Mouse (Mus musculus) kidney, embryonic 14.5 days (tissue): ENCODE data around the gene Pygm. TPM values are rescaled to one million over a fixed set of nuclear protein-coding genes. Genes with fewer than 3 reads are reported as not detected.

Source experiments
- ATAC-seq: fragments of 200-750 bp; cut with Nextera tagmentation; 2 replicates; pipeline ENCODE4 v1.8.0; 2017; ENCODE audit warnings: moderate number of reproducible peaks, mild to moderate bottlenecking, moderate TSS enrichment, moderate library complexity; ENCODE audit not compliant: low FRiP score, low TSS enrichment
- H3K27ac ChIP-seq: fragments of 300-500 bp; sonication (generic); 2 replicates; pipeline ENCODE4 v1.5.1; 2014; ENCODE audit warnings: low read depth, mild to moderate bottlenecking, low read length, moderate library complexity, mixed read lengths
- H3K27me3 ChIP-seq: fragments of 300-500 bp; sonication (generic); 2 replicates; pipeline ENCODE4 v1.6.1; 2014; ENCODE audit warnings: mild to moderate bottlenecking, low read length; ENCODE audit not compliant: control insufficient read depth, insufficient read depth
- H3K36me3 ChIP-seq: fragments of 300-500 bp; sonication (generic); 2 replicates; pipeline ENCODE4 v1.6.1; 2014; ENCODE audit warnings: low read length, mixed read lengths; ENCODE audit not compliant: control insufficient read depth, insufficient read depth
- H3K4me1 ChIP-seq: fragments of 300-500 bp; sonication (generic); 2 replicates; pipeline ENCODE4 v1.6.1; 2014; ENCODE audit warnings: low read length, mixed read lengths; ENCODE audit not compliant: control insufficient read depth, insufficient read depth
- H3K4me2 ChIP-seq: fragments of 300-500 bp; sonication (generic); replicated peaks from 2 replicates; pipeline ENCODE4 v1.6.1; 2014; ENCODE audit warnings: low read depth, mild to moderate bottlenecking, low read length
- H3K4me3 ChIP-seq: fragments of 300-500 bp; sonication (generic); 2 replicates; pipeline ENCODE4 v1.5.1; 2014; ENCODE audit warnings: mild to moderate bottlenecking, low read length
- H3K9ac ChIP-seq: fragments of 300-500 bp; sonication (generic); 2 replicates; pipeline ENCODE4 v1.6.1; 2014; ENCODE audit warnings: low read depth, mild to moderate bottlenecking, low read length, moderate library complexity
- H3K9me3 ChIP-seq: fragments of 300-500 bp; sonication (generic); 2 replicates; pipeline ENCODE4 v1.6.1; 2016; ENCODE audit warnings: low read length; ENCODE audit not compliant: control insufficient read depth
- WGBS: fragments of 180-500 bp; shearing (Covaris S2); extraction: QIAGEN DNeasy Blood & Tissue Kit; methylation state at CpG from one replicate; pipeline ENCODE4 v1.1.7; 2014; 5-methylcytosine and 5-hydroxymethylcytosine counted together
- polyA plus RNA-seq: library from polyadenylated mRNA; unstranded; fragments of >200 nt; fragmentation: Nextera tagmentation; extraction: Ambion mirVana; gene quantifications from 2 replicates; pipeline ENCODE4 v1.2.1, GENCODE M21; 2014

The Pygm gene
- polyA plus RNA-seq, 1 experiment from 2014 or later = 16.4 TPM

GRCm38 (mm10) chr19:6388006-6388405 is 3.8 kb downstream of the Pygm start:
- H3K4me2 ChIP-seq = no peak overlapping the region
- no peaks in the 10 kb centered on the region for H3K27me3 ChIP-seq
- H3K4me1 ChIP-seq = peaks cover 43% of the 10 kb centered on the region
- no peak overlapping the region for H3K4me3 ChIP-seq
- no peaks in the 10 kb centered on the region; the same call in 1 of the 2 replicates for H3K36me3 ChIP-seq
- H3K9ac ChIP-seq = no peak overlapping the region
- H3K27ac ChIP-seq = no peak overlapping the region
- H3K9me3 ChIP-seq = no peaks in the 10 kb centered on the region
- no peak for ATAC-seq
- WGBS = 85% methylated on average over 13 of the region's 13 CpGs

GRCm38 (mm10) chr19:6389803-6390202 is 5.6 kb downstream of the Pygm start:
- Histone ChIP-seq H3K27ac (no peak overlapping the region), H3K9ac (peak overlapping the region; percentile 40; the same call in 1 of the 2 replicates), H3K4me2 (peak overlapping the region; percentile 53), H3K9me3 (no peaks in the 10 kb centered on the region), H3K4me1 (peaks cover 27% of the 10 kb centered on the region), H3K27me3 (no peaks in the 10 kb centered on the region), H3K36me3 (no peaks in the 10 kb centered on the region; the same call in 1 of the 2 replicates), H3K4me3 (peak overlapping the region; percentile 34)
- WGBS = 3% methylated on average over 16 of the region's 16 CpGs
- peak; percentile 36 for ATAC-seq

GRCm38 (mm10) chr19:6390251-6390650 is 6.1 kb downstream of the Pygm start:
- no peak for ATAC-seq

GRCm38 (mm10) chr19:6392743-6393393 is 8.7 kb downstream of the Pygm start:
- Histone ChIP-seq H3K9ac (no peak overlapping the region), H3K27me3 (no peaks in the 10 kb centered on the region), H3K4me3 (no peak overlapping the region), H3K4me2 (no peak overlapping the region), H3K36me3 (no peaks in the 10 kb centered on the region; the same call in 1 of the 2 replicates), H3K4me1 (peaks cover 17% of the 10 kb centered on the region), H3K9me3 (no peaks in the 10 kb centered on the region), H3K27ac (no peak overlapping the region)
- no peak for ATAC-seq
- 95% methylated on average over 14 of the region's 14 CpGs for WGBS

More at GRCm38 (mm10) chr19:6390251-6390650, 6.1 kb downstream of the Pygm start:
- Histone ChIP-seq H3K36me3 (no peaks in the 10 kb centered on the region; the same call in 1 of the 2 replicates), H3K27ac (no peak overlapping the region), H3K9me3 (no peaks in the 10 kb centered on the region), H3K4me3 (no peak overlapping the region), H3K27me3 (no peaks in the 10 kb centered on the region), H3K4me1 (peaks cover 27% of the 10 kb centered on the region), H3K4me2 (peak overlapping the region; percentile 53; the same call in 1 of the 2 replicates), H3K9ac (no peak overlapping the region)
- 44% methylated on average over 6 of the region's 6 CpGs for WGBS

- Histone ChIP-seq H3K4me1 (peaks cover 14% of the 10 kb centered on the region), H3K27me3 (no peaks in the 10 kb centered on the region), H3K4me3 (no peak overlapping the region), H3K4me2 (no peak overlapping the region), H3K27ac (no peak overlapping the region), H3K36me3 (no peaks in the 10 kb centered on the region; the same call in 1 of the 2 replicates), H3K9ac (no peak overlapping the region), H3K9me3 (no peaks in the 10 kb centered on the region)
- no peak for ATAC-seq
- WGBS = 90% methylated on average over 16 of the region's 16 CpGs
Measured at GRCm38 (mm10) chr19:6393637-6394036, 9.4 kb downstream of the Pygm start.

GRCm38 (mm10) chr19:6396237-6396636 is 12.0 kb downstream of the Pygm start:
- Histone ChIP-seq H3K4me1 (peaks cover 17% of the 10 kb centered on the region; the same call in 1 of the 2 replicates), H3K9ac (no peak overlapping the region), H3K27me3 (0 out of 2 replicates have a peak, but pooled peaks cover 2% of the 10 kb centered on the region), H3K4me3 (no peak overlapping the region), H3K27ac (no peak overlapping the region), H3K9me3 (no peaks in the 10 kb centered on the region), H3K4me2 (no peak overlapping the region), H3K36me3 (no peaks in the 10 kb centered on the region)
- 70% methylated on average over 5 of the region's 5 CpGs for WGBS
- ATAC-seq = no peak

- H3K27me3 ChIP-seq = 0 out of 2 replicates have a peak, but pooled peaks cover 2% of the 10 kb centered on the region
- no peak overlapping the region for H3K4me3 ChIP-seq
- H3K27ac ChIP-seq = no peak overlapping the region
- H3K9ac ChIP-seq = no peak overlapping the region
- 76% methylated on average over 22 of the region's 22 CpGs for WGBS
- peaks cover 30% of the 10 kb centered on the region; the same call in 1 of the 2 replicates for H3K4me1 ChIP-seq
- no peaks in the 10 kb centered on the region for H3K36me3 ChIP-seq
- H3K9me3 ChIP-seq = no peaks in the 10 kb centered on the region
- no peak for ATAC-seq
- H3K4me2 ChIP-seq = no peak overlapping the region; the same call in 1 of the 2 replicates
Measured at GRCm38 (mm10) chr19:6397582-6398249, 13.5 kb downstream of the Pygm start.

- H3K4me1 ChIP-seq = peaks cover 30% of the 10 kb centered on the region; the same call in 1 of the 2 replicates
- peak overlapping the region; percentile 42; the same call in 1 of the 2 replicates for H3K27ac ChIP-seq
- peak overlapping the region; percentile 100 for H3K4me2 ChIP-seq
- WGBS = 1% methylated on average over 38 of the region's 39 CpGs
- peak; percentile 40 for ATAC-seq
- H3K27me3 ChIP-seq = peaks cover 3% of the 10 kb centered on the region
- no peaks in the 10 kb centered on the region for H3K36me3 ChIP-seq
- H3K9ac ChIP-seq = peak overlapping the region; percentile 62; the same call in 1 of the 2 replicates
- peak overlapping the region; percentile 58 for H3K4me3 ChIP-seq
- H3K9me3 ChIP-seq = no peaks in the 10 kb centered on the region
Measured at GRCm38 (mm10) chr19:6398447-6399284, 14.5 kb downstream of the Pygm start.
